Mouse (Mus musculus) right cerebral cortex, postnatal 4 days (tissue): ENCODE data around the gene Psmc5.

Source experiments
- DNase-seq: peaks from one replicate; pipeline ENCODE4 v3.0.0-alpha.2; 2022

Psmc5 gene

GRCm38 (mm10) chr11:106310123-106310522 is 54.2 kb downstream of the Psmc5 start:
- no peak for DNase-seq
